Mouse (Mus musculus) midbrain, embryonic 13.5 days (tissue): ENCODE measurements around the gene Trpc7. TPM values are rescaled to one million over a fixed set of nuclear protein-coding genes. Genes with fewer than 3 reads are reported as not detected.
A peak's percentile ranks its signal among the peaks of the same experiment; 100 is the strongest.

ENCODE experiments used
- ATAC-seq: fragments of 200-750 bp; cut with Nextera tagmentation; 2 replicates; pipeline ENCODE4 v1.8.0; 2017; ENCODE audit warnings: mild to moderate bottlenecking, moderate TSS enrichment, moderate library complexity
- H3K27ac ChIP-seq: fragments of 300-500 bp; sonication (generic); 2 replicates; pipeline ENCODE4 v1.5.1; 2015; ENCODE audit warnings: inconsistent platforms, mild to moderate bottlenecking, moderate library complexity
- H3K27me3 ChIP-seq: fragments of 300-500 bp; sonication (generic); 2 replicates; pipeline ENCODE4 v1.6.1; 2015; ENCODE audit warnings: mild to moderate bottlenecking, inconsistent platforms
- H3K36me3 ChIP-seq: fragments of 300-500 bp; sonication (generic); 2 replicates; pipeline ENCODE4 v1.6.1; 2015; ENCODE audit warnings: mild to moderate bottlenecking, inconsistent platforms
- H3K4me1 ChIP-seq: fragments of 300-500 bp; sonication (generic); replicated peaks from 2 replicates; pipeline ENCODE4 v1.6.1; 2015; ENCODE audit warnings: inconsistent platforms
- H3K4me2 ChIP-seq: fragments of 300-500 bp; sonication (generic); replicated peaks from 2 replicates; pipeline ENCODE4 v1.6.1; 2015; ENCODE audit warnings: moderate library complexity, mild to moderate bottlenecking, inconsistent platforms
- H3K4me3 ChIP-seq: fragments of 300-500 bp; sonication (generic); replicated peaks from 2 replicates; pipeline ENCODE4 v1.5.1; 2015; ENCODE audit warnings: mild to moderate bottlenecking, inconsistent platforms
- H3K9ac ChIP-seq: fragments of 300-500 bp; sonication (generic); replicated peaks from 2 replicates; pipeline ENCODE4 v1.6.1; 2015; ENCODE audit warnings: mild to moderate bottlenecking, inconsistent platforms
- H3K9me3 ChIP-seq: fragments of 300-500 bp; sonication (generic); 2 replicates; pipeline ENCODE4 v1.6.1; 2016; ENCODE audit warnings: mild to moderate bottlenecking, inconsistent platforms
- WGBS: fragments of 180-500 bp; shearing (Covaris S2); methylation state at CpG from one replicate; pipeline ENCODE4 v1.1.7; 2015; 5-methylcytosine and 5-hydroxymethylcytosine counted together
- polyA plus RNA-seq: library from polyadenylated mRNA; unstranded; fragments of >200 nt; fragmentation: Nextera tagmentation; extraction: Ambion mirVana; gene quantifications from 2 replicates; pipeline ENCODE4 v1.2.1, GENCODE M21; 2015

Gene Trpc7
- polyA plus RNA-seq, 1 experiment from 2014 or later = 2.7 TPM

DNA sequence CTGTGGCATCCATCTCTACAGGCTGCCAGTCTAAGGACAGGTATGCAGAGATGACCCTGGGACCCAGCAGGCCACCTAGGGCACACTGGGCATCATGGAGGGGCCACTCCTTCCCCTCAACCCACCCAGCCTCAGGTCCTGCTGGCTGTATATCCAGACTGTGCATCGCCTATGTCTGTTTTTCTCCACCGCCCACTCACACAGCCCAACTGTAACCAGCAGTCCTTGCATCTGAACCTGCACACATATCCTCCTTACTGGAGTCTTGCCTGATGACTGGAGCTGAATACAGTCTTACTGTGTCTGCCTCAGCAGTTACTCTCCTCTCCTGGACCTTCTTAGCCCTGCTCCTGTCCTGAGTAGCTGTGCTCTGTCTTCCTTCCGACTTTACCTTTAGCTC, 114.1 kb downstream of the Trpc7 start:
- Histone ChIP-seq H3K4me3 (no peak overlapping the region), H3K9ac (0 out of 2 replicates have a peak overlapping the region, but pooled peaks have one; percentile 14), H3K27me3 (no peaks in the 10 kb centered on the region), H3K4me2 (no peak overlapping the region), H3K36me3 (no peaks in the 10 kb centered on the region), H3K9me3 (0 out of 2 replicates have a peak, but pooled peaks cover 2% of the 10 kb centered on the region), H3K27ac (peak overlapping the region; percentile 77), H3K4me1 (peaks cover 37% of the 10 kb centered on the region)
- 0 out of 2 replicates have a peak, but pooled peaks have one; percentile 22 for ATAC-seq
- 93% methylated on average over 3 of the region's 3 CpGs for WGBS

DNA sequence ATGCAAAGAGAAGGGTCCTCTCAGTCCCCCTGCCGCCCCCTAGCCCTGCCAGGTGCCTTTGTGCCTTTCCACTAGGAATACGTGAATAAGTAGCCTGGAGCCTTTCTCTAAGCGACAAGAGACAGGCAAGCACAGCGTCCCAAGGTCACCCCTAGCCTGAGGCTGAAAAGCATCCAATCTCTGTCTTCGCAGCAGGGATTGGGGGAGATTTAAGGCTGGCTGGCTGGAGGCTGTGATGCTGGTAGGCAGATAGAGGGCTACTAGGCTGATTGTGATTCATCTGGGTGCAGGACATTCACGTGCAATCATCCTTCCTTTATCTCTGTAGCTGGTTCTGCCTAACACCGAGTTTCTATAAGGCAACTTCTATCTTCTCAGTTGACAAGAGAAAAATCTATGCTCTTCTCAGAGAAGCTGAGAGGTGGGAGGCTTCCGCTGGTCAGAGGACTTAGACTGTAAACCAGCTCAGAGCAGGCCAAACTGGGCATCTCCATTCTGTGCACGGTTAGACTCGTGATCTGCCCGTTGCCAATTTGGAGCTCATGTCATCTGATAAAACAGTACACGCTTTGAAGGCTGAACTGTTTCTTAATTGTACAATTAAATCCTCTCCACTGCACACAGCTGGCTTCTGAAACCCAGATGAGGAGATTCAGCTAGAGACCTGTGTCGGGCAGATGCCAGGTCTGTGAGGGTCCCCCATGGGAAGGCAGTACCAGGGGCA, 114.9 kb downstream of the Trpc7 start:
- H3K27ac ChIP-seq = peak overlapping the region; percentile 77
- H3K4me1 ChIP-seq = peaks cover 37% of the 10 kb centered on the region
- 44% methylated on average over 13 of the region's 13 CpGs for WGBS
- no peaks in the 10 kb centered on the region for H3K36me3 ChIP-seq
- no peaks in the 10 kb centered on the region for H3K27me3 ChIP-seq
- H3K9me3 ChIP-seq = 0 out of 2 replicates have a peak, but pooled peaks cover 2% of the 10 kb centered on the region
- H3K4me3 ChIP-seq = no peak overlapping the region
- 0 out of 2 replicates have a peak overlapping the region, but pooled peaks have one; percentile 14 for H3K9ac ChIP-seq
- ATAC-seq = peak; percentile 62
- H3K4me2 ChIP-seq = no peak overlapping the region

DNA sequence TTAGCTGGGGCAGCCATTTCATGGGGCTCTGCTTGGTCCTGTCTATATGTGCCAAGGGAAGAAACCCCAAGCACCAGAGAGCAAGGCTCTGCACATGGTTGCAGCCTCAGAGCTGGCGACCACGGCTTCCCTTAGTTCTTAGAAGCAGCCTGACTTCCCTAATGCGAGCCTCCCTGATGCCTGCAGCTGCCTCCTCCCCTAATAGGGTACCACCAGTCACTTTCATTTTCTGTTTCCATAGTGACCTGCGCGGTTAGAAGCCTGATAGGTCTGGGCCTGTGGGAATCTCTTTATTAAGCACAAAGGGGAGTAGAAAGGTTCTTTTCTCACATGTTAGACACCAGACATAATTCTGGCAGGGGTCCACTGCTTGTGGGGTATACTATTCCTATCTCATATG, 121.5 kb downstream of the Trpc7 start:
- Histone ChIP-seq H3K27me3 (no peaks in the 10 kb centered on the region), H3K4me1 (peaks cover 37% of the 10 kb centered on the region), H3K27ac (peak overlapping the region; percentile 90), H3K4me3 (no peak overlapping the region), H3K4me2 (peak overlapping the region; percentile 27), H3K9me3 (no peaks in the 10 kb centered on the region), H3K9ac (no peak overlapping the region), H3K36me3 (no peaks in the 10 kb centered on the region)
- ATAC-seq = peak; percentile 90
- whole genome bisulfite sequencing = 3% methylated on average over 5 of the region's 5 CpGs

DNA sequence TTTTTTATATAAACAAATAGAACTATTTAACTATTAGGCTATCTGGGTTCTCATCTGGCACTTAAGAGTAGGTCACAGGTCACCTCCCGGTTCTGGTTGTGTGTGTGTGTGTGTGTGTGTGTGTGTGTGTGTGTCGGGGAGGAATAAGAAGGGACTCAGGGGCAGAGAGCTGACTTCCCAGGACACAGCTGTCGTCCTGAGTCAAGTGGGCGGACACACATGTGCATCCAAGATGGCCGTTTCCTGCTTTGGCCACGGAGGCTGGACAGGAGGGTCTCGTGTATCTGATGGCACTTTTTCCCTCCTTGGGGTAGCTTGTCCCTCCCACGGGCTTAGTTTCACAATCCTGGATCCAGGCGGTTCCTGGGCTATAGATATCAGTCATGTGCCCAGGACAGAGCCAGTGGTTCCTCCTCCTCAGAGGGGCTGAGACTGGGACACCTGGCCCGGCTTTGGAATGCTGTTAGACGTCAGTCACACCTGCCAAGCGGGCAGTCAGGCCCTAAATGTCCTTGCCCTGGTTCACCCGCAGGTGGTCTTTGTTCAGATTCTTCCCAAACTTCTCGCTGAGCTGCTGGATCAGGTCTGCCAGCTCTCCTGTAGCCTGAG, 122.4 kb downstream of the Trpc7 start:
- H3K9ac ChIP-seq = no peak overlapping the region
- 58% methylated on average over 14 of the region's 14 CpGs for WGBS
- H3K27me3 ChIP-seq = no peaks in the 10 kb centered on the region
- H3K4me1 ChIP-seq = peaks cover 46% of the 10 kb centered on the region
- no peaks in the 10 kb centered on the region for H3K36me3 ChIP-seq
- peak overlapping the region; percentile 90 for H3K27ac ChIP-seq
- no peaks in the 10 kb centered on the region for H3K9me3 ChIP-seq
- H3K4me2 ChIP-seq = no peak overlapping the region
- ATAC-seq = no peak
- H3K4me3 ChIP-seq = no peak overlapping the region

DNA sequence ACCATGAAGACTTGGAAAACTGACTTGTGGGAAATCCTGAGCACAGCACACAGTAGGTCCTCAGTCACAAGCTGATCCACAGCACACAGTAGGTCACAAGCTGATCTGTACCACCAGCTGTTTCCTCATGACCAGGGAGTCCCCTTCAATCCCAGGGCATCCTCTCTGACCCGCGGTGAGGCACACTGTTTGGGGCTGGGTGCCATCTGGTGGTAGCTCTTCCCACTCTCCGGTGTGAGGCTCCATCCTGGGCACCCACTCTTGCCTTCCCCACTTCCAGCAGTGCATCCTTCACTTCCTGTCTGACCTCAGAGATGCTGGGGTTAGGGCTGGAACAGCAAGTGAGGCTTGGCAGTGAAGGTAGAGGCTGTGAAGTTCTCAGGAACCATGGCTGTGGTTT, 123.2 kb downstream of the Trpc7 start:
- 62% methylated on average over 3 of the region's 3 CpGs for WGBS
- Histone ChIP-seq H3K27ac (no peak overlapping the region), H3K9ac (no peak overlapping the region), H3K9me3 (no peaks in the 10 kb centered on the region), H3K27me3 (no peaks in the 10 kb centered on the region), H3K4me3 (no peak overlapping the region), H3K4me2 (no peak overlapping the region), H3K4me1 (peaks cover 48% of the 10 kb centered on the region), H3K36me3 (no peaks in the 10 kb centered on the region)
- no peak for ATAC-seq

DNA sequence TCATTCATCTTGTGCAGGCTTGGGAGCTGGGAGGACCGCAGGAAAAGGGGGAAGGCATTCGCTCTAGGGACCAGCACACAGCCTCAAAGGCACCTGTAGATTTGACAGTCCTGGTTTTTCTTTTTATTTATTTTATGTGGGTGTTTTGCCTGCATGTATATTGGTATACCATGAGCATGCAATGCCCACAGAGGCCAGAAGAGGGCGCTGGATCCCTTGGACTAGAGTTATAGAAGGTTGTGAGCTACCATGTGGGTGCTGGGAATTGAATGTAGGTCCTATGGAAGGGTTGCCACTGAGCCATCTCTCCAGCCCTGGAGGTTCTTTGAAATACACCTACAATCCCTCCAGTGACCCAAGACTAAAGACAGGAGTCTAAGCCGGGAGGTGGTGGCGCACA, 125.0 kb downstream of the Trpc7 start:
- Histone ChIP-seq H3K4me3 (no peak overlapping the region), H3K9ac (no peak overlapping the region), H3K4me1 (peaks cover 55% of the 10 kb centered on the region), H3K9me3 (no peaks in the 10 kb centered on the region), H3K27me3 (no peaks in the 10 kb centered on the region), H3K27ac (peak overlapping the region; percentile 68), H3K4me2 (no peak overlapping the region), H3K36me3 (no peaks in the 10 kb centered on the region)
- no peak for ATAC-seq
- WGBS = 69% methylated on average over 5 of the region's 5 CpGs

DNA sequence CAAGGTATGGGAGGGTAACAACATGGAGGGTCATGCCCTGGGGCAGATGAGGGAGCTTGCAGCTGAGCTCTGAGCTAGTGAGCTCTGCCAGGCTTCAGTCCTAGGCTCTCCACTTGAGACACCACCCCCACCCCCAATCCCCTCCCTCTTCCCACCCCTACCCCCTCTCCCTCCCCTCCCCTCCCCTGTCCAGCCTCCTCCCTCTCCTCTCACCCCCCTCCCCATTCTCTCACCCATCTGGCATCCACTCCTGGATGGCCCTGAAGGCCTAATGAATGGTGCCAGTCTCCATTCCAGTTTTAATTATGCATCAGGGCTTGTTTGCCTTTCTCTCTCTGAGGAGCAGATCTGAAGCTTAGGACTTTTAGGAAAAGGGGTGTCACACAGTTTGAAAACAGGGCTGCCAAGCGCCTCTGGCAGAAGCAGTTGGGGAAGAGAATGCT, 125.6 kb downstream of the Trpc7 start:
- Histone ChIP-seq H3K27ac (peak overlapping the region; percentile 68), H3K4me1 (peaks cover 59% of the 10 kb centered on the region), H3K27me3 (no peaks in the 10 kb centered on the region), H3K9me3 (no peaks in the 10 kb centered on the region), H3K9ac (no peak overlapping the region), H3K4me2 (no peak overlapping the region), H3K4me3 (no peak overlapping the region), H3K36me3 (no peaks in the 10 kb centered on the region)
- peak; percentile 49 for ATAC-seq
- 39% methylated on average over 1 of the region's 1 CpGs for WGBS

DNA sequence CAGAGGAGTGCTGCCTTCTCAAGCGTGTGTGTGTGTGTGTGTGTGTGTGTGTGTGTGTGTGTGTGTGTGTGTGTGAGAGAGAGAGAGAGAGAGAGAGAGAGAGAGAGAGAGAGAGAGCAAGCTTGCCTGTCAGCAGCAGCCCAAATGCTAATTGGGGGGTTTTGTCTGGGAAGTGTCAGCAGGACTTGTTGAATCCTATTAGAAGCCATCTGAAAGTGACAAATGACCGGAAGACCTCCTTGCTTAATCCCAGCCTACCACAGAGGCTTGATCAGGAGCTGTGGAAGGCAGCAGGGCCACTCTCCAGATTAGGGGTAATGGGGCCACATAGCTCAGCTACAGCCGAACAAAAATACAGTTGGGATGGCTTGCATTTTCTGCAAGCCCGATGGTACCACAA, 126.4 kb downstream of the Trpc7 start:
- 14% methylated on average over 4 of the region's 4 CpGs for WGBS
- H3K27me3 ChIP-seq = no peaks in the 10 kb centered on the region
- no peaks in the 10 kb centered on the region for H3K36me3 ChIP-seq
- peak overlapping the region; percentile 22 for H3K27ac ChIP-seq
- H3K4me3 ChIP-seq = no peak overlapping the region
- H3K9ac ChIP-seq = no peak overlapping the region
- H3K4me1 ChIP-seq = peaks cover 52% of the 10 kb centered on the region
- no peaks in the 10 kb centered on the region for H3K9me3 ChIP-seq
- ATAC-seq = no peak
- H3K4me2 ChIP-seq = no peak overlapping the region

DNA sequence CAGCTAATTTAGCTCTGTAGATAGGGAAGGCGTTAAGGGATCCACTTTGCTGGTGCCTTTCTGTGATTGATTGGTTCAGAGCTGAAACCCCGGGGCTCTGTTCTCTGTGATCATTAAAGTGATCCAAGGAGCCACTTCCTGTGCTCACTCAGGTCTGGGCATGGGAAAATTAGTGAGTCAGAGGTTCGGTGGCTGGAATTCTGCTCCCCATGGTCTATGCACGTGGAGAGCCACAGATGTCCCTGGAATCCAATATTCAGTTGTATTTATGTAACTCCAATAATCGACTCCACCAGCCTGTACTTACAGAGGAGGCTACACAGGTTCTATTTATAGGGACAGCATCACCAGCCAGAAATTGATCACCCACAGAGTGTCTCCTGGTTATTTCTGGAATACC, 129.6 kb downstream of the Trpc7 start:
- Histone ChIP-seq H3K27ac (0 out of 2 replicates have a peak overlapping the region, but pooled peaks have one; percentile 1), H3K4me2 (no peak overlapping the region), H3K4me3 (no peak overlapping the region), H3K27me3 (peaks cover 3% of the 10 kb centered on the region; the same call in 1 of the 2 replicates), H3K9me3 (no peaks in the 10 kb centered on the region), H3K9ac (no peak overlapping the region), H3K36me3 (no peaks in the 10 kb centered on the region), H3K4me1 (peaks cover 56% of the 10 kb centered on the region)
- WGBS = 61% methylated on average over 5 of the region's 5 CpGs
- no peak for ATAC-seq

DNA sequence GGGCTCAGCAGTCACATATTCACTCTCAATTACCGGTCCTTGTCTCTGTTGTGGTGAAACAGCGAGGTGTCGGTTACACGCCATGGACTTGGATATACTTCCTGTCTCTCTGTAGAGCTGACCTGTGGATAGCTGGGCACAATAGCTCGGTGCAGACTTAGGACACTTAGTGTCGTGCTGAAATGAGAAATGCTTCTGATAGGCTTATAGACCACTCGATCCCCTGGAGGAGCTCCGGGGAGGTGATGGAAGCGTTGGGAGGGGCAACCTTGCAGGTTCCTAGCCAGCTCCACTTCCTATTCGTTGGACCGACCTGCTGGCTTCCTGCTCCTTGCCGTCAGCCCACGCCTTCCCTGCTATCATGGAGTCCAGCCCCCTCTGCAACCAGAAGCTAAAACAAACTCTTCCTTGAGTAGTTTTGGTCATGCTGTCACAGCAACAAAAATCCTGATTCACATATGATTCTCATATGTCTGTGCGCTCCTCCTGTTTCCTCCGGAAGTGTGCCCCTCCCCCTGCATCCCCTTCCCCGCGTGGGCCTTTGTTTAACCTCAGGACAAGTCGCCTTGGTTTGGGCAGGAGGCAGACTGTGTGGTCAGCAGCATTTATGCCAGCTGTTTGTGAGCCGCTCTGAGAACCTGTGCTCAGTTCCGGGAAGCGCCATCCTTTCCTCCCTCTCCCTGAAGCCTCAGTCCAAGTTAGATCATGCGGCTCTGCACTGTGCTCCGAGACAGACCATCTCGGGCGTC, 130.3 kb downstream of the Trpc7 start:
- 63% methylated on average over 25 of the region's 25 CpGs for WGBS
- H3K36me3 ChIP-seq = no peaks in the 10 kb centered on the region
- H3K9ac ChIP-seq = no peak overlapping the region
- peaks cover 51% of the 10 kb centered on the region for H3K4me1 ChIP-seq
- H3K27me3 ChIP-seq = peaks cover 3% of the 10 kb centered on the region; the same call in 1 of the 2 replicates
- H3K4me2 ChIP-seq = no peak overlapping the region
- no peak overlapping the region for H3K4me3 ChIP-seq
- no peak for ATAC-seq
- no peaks in the 10 kb centered on the region for H3K9me3 ChIP-seq
- 0 out of 2 replicates have a peak overlapping the region, but pooled peaks have one; percentile 1 for H3K27ac ChIP-seq

DNA sequence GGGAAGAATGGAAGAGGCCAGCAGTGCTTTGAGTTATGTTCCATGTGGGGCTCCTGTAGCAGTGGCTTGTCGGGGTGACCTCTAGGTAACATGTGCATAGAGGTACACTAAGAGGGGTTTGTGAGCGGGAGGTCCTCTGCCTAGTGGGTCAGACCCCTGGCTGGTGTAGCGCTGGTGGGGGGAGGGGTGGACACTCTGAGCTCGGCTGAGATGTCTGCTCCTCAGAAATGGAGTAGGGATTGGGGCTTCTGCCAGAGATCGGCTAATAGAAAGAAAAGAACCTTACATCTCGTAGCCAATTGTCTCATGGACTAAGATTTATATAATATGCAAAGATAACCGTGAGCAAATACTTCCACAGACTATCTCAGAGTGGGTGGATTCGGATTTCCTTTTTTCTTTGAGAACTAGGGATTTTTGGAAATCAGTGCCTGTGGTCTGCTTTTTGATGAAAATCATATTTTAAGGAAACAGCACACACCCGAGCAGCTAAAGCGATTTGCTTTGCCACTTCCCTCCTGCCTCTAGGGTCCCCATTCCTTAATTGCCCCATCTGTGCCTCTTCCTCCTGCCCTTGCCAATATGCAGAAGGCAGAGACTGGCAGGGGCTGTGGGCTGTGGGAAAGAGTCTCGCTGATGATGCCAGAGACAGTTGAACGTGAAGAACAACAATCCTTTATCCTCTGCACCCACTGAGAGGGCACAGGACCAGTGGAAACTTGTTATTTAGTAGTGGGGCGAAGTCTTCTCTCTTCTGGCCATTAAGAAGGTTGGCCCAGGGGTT, 133.2 kb downstream of the Trpc7 start:
- ATAC-seq = 0 out of 2 replicates have a peak, but pooled peaks have one; percentile 28
- 46% methylated on average over 13 of the region's 13 CpGs for WGBS
- H3K27ac ChIP-seq = no peak overlapping the region

More for the DNA sequence above, 133.2 kb downstream of the Trpc7 start:
- Histone ChIP-seq H3K4me3 (no peak overlapping the region), H3K9ac (no peak overlapping the region), H3K27me3 (peaks cover 3% of the 10 kb centered on the region; the same call in 1 of the 2 replicates), H3K4me1 (peaks cover 30% of the 10 kb centered on the region), H3K4me2 (no peak overlapping the region), H3K36me3 (no peaks in the 10 kb centered on the region), H3K9me3 (no peaks in the 10 kb centered on the region)
